Mouse (Mus musculus): ENCODE measurements around the gene Utrn.
A peak's percentile ranks its signal among the peaks of the same experiment; 100 is the strongest.

Gene Utrn

GRCm38 (mm10) chr10:12792049-12792448 lies 77.1 kb downstream of the Utrn start:
- DNase-seq: no peak

- no peak for DNase-seq
Measured at GRCm38 (mm10) chr10:12790881-12791280, 78.3 kb downstream of the Utrn start.

DNA sequence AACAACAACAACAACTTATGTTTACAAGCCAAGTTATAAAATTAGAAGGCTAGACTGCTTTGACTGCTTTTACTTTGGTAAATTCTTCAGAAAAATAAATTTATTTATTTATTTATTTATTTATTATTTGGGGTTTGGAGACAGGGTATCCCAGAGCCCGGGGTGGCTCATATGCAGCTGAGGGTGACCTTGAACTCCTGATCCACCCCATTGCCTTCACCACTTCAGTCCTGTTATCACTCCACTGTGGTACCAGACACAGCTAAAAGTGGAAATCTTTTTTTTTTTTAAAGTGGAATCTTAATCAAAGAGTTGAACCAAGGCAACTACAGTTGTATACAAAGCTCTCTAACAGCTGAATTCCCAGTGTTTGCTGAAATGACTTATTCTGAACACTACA lies 80.6 kb downstream of the Utrn start:
- no peak for DNase-seq

DNA sequence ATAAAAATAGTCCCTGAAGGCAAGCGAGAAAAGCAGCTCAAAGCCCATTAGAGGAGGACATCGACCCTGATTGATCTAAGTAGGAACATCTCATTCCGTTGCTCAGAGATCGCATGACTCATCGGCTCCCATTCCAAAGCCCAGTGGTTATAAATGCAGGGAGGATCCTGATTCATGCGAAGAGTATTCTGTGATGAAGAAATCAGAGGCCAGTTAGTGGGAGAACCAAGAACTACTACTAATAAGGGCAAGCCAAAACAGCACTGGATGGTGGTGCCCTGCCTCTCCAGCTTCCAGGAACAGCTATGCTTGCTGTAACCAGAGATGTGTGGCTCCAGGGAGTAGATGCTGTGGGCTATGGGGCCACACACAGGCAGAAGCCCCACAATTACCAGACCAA lies 81.2 kb downstream of the Utrn start:
- no peak for DNase-seq

- no peak for DNase-seq
Measured at GRCm38 (mm10) chr10:12785299-12785698, 83.9 kb downstream of the Utrn start.

DNA sequence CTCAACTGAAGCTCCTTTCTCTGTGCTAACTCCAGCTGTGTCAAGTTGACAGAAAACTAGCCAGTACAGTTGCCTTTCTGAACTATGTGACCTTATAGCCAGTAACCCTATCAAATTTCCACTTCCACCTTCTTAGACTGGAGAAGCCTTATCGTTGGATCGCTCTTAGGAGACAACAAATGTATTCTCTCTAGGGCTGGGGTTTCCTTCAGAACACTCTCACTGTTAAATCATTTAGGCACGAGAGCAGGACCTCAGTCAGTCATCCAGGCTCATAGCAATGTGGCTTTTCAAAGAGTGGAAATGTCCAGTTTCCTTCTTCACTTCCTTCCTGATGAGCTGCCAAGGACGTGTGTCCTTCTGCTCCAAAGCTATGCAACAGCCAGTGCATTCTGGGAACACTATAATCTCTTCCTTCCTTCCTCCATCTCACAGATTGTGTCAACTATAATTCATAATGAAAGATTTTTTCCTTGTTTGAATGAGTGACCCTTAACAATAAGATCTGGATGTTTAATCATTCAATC lies 87.7 kb downstream of the Utrn start:
- DNase-seq: no peak

DNA sequence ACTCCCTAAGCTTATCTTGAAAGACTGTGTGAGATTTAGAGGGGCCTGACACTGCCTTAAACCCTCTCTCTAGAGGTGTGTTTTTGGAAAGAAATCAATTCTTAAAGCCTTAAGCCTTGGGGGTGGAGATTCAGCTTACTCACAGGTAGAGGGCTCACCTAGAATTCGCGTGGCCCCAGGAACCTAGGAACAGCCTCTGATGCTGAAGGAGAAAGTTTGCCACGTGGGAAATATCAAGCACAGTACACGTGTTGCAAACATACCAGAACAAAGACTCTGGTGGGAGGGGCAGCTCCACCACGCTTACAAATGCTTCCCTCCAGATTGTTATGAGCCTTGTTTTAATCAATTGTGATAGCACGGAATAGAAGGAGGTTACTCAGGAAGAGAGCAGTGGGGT lies 96.0 kb downstream of the Utrn start:
- no peak for DNase-seq

DNA sequence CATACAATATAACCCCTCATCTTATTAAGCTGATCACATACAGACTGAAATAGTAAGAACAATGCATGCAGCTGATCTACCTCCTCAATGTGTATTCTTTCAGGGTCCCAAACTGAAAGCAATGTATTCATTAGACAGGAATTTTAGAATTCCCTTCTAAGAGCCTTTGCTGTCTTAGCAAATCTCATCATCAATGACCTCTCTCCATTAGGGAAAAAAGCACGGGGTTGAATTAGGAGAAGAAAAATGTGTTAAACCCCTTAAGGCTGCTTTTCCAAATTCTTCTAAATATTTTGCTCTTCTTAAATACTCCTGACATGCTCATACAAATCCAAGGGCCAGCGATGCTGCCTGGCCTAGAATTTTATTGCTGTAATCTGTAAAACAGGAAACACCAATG lies 97.7 kb downstream of the Utrn start:
- no peak for DNase-seq

- no peak for DNase-seq
Measured at GRCm38 (mm10) chr10:12762668-12763067, 106.5 kb downstream of the Utrn start.

DNA sequence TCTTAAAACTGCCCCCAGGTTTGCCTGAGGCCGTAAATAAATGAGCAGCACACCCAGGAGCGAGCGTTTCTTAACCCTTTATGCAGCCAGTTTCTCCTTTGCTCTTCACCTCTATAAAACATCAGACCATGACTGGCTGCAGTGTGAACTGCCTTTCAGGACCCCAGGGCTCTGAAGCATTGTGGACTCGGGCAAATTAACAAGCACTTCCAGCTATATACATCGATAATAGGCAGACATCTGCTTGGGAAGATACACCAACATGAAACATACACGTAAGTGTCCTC lies 110.5 kb downstream of the Utrn start:
- no peak for DNase-seq

DNA sequence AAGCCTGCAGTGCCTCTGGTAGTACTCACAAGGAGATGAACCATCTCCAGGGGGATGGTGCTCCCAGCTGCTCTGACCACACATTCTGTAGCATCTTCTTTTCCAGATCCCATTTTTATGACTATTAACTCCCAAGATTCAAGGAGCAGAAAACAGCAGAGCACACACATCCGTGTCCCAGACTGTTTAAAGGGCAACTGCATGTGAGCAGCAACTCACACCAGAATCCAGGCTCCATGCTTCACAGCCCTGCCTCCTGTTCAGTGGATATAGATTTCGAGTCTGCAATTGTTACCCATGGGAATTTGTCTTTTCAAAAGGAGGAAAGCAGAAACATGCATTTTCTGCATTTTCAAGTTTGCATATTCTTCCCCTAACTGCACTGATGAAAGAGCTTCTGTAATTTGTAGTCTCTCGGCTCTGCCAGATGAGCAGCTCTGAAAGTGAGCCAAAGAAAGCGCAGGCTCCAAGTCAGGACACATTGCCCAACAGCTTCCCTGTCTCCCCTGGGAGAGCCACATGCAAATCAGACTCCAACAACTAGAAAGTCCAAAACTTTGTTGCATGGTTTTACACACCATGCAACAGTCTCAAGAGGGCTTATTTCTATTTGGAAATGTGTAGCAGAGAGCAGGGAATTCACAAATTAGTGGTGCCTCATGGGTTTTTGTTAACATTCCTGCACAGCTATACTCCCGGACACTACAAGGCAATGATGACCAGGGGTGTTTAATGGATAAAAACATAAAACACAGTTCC lies 111.0 kb downstream of the Utrn start:
- no peak for DNase-seq

DNA sequence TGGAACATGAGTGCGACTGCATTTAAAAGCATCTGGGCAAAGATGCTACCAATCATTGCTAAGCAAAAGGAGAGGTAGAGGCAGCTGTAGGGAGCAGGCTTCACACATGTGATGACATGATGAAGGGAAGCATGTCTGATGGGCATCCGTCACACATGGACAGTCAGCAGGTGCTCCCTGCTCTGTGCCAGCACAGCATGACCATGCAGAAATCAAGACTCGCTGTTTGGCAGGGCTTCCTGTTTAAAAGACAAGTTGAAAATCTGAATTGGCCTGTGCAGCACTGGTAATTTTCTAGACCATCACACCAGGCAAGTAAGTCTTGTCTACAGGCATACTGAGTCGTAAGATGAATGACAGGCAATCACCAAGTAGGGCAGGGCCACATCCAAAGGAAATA lies 112.5 kb downstream of the Utrn start:
- peak; percentile 30 to 33 for DNase-seq

GRCm38 (mm10) chr10:12754911-12755310 lies 114.3 kb downstream of the Utrn start:
- DNase-seq: no peak

DNA sequence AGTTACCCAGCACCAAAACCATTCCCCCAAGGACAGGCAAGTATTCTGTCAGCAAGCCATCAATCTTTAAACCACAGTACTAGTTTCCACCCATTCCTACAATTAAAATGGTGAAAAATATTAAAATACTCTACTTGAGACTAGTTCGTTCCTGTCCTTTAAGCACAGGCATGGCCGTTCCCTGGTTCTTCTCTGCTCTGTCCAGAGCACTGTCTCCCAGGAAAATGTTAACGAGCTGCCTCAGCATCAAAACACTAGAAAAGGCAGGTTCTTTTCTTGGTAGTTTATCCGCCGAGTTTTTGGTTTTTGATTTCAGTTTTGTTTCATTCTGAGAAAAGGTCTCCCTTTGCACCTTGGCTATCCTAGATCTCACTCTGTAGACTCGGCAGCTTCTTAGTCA lies 115.0 kb downstream of the Utrn start:
- no peak for DNase-seq

DNA sequence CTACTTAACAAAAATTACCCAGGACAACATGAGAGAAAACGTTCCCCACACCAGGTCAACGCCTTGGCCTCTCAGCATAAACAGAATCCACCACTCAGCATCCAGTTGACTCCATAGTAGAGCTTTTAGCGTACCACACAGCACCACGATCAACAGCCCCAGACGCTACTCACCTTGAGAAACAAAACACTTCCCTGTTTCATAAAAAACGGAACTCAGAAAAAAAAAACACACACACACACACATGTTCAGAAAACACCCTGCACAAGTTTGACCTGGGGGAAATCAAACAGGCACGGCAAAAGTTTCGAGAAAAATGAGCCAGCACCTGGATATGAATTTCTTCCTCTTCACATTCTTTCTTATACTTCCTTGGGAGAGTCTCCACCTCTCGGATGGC lies 125.4 kb downstream of the Utrn start:
- DNase-seq: no peak

DNA sequence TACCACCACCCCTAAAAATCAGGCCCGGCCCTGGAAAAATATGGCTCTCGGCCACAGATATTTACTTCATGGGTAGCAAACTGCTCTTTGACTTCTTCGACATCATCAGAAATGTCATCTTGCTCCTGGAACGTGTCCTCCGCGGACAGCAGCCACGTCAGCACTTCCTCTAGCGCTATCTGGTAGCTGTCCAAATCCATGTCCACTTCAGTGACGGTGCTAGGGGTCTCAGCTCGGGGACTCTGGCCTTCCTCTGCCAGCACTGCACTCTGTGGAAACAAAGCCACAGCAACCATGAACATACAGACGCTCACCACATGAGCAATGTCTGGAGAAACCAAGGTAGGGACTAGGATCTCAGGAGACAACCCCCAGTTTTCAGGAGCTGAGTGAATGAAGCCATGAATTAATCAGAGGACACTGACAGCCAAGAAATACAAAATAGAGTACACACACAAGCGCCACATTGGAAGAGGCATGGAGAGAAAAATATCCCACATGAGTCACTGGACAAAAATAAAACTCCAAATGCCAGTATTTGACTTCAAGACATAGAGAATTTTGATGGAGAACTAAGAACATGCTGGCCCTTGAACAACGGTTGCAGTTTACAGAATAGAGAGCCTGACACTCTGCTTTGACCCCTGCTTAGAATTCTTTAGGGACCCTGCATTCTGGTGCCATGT lies 129.7 kb downstream of the Utrn start:
- no peak for DNase-seq

DNA sequence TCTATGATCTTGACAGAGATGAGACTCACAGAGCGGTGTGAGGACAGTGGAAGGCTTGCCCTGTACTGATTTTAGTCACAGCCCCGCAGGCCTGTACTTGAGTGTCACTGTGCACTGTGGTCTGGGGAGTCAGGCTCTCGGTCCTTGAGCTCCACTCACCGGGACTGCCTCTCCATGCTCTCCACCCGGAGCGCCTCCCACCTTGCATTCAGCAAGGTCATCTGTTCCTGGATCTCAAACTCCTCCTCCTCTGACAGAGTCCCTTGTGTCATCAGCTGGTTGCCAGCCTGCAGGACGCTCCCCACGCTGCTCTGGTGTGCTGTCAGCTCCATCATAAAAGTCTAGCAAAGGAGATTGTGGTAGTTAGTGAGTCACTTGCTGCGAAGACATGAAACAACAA lies 131.2 kb downstream of the Utrn start:
- no peak for DNase-seq

DNA sequence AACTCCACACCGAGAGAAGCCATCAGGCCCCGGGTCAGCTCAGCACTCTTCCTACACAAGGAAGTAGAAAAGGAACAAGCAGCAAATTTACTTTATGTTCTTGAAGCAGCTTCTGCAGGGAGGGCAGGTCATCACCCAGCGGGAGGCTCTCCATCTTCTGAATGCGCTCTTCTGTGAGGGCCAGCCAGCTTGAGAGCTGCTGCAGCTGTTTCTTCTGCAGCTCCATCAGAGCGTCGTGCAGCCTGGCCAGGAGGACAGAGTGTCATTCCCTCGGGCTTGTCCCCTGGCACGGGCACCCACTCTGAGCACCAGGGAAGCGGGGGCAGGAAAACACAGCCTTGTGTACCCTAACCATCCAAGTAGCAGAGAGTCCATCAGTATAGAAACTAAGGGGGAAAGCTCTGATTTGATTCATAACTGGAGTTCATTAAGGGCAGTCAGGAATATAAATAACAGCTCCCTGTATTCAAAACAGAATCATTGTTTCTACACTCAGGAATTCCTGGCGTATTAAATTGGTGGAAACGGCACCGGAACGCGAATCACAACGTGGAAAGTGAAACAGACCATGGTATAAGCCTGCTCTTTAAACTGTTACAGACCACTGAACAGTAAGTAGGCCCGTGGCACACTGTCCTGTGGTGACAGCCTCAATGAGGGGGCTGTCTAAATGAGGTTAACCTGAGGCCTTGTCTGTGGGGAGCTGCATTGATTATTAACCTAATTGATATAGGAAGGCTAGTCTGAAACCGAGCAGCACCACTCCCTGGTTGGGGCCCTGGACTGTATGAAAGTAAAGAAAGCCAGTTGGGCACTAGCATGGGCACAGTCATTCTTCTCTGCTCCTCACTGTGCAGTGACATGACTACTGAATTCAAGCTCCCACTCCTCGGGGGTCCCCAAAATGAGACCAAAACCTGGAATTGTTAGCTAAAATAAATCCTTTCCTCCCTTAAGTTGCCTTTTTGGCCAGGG lies 132.0 kb downstream of the Utrn start:
- no peak for DNase-seq

DNA sequence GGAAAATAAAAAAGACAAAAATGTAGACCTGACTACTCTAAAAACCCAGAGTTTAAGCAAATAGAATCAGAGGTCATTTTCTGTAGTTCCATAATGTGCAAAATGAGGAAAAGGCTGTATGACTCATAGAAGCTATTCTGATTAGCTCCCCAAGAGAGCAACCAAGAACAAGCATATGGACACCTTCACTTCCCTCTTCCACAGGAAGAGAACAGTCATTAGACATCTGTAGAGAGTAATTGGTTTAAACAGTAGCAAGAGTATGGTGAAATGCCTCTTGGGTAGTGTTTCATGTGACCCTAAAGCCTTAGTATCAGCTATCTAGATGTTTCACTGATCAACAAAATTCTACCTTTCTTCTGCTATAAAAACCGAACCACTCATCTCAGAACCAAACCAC lies 133.5 kb downstream of the Utrn start:
- DNase-seq: no peak

DNA sequence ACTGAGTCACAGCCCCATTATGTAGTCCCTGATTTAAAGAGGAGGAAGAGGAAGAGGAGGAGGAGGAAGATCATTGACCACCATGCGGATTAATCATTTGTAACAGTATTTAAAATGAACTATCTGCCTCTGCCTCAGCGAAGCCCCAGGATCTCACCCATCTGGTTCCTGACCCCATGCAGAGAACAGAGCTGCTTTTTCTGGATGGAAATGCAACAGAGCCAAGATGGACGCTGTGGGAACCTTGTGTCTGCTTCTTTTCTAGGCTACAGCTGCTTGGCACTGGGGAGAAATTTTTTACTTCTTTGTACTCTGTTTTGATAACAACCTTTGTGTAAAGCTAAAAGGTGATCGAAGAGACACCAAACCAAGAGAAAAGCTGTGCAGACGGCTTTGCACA lies 137.7 kb downstream of the Utrn start:
- DNase-seq: peak; percentile 35 to 37

- no peak for DNase-seq
Measured at GRCm38 (mm10) chr10:12729635-12730034, 139.5 kb downstream of the Utrn start.

DNA sequence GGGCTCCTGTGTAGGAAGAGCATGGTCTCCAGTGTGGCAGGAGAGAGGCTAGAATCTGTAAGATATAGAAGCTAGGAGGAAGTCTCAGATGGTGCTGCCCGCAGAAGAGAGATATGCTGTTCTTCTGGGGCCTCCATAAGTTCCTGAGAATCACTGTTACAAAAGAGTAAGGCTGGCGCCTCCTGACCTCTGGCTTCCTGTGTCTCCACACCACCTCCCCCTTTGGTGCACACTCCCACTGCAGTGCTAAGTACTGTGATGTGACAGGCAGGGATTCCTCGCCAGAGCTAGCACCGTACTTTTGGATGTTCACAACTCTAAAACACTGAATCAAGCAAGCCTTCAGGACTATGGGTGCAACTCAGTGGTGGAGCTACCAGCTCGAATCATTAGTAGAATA lies 140.1 kb downstream of the Utrn start:
- DNase-seq: no peak

DNA sequence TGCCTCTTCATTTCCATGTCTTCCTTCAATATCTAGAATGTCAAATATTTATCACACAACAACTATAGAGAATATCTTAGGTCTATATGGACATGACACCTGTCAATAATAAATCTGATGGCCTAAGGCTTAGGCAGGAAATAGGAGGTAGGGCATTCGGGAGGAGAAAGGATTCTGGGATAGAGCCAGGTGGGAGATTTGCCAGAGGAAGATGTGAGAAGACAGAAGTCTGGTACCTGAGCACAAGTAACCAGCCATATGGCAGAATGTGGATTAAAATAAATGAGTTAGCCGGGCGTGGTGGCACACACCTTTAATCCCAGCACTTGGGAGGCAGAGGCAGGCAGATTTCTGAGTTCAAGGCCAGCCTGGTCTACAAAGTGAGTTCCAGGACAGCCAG lies 141.3 kb downstream of the Utrn start:
- no peak for DNase-seq

All from cerebellum, postnatal 36 days (tissue).